Mouse (Mus musculus) urinary bladder, postnatal 14 days (tissue): Measurements from ENCODE around the gene Cypt12.

Source experiments
- DNase-seq: peaks from one replicate; pipeline ENCODE4 v3.0.0; 2021; ENCODE audit warnings: low spot score

Gene Cypt12

GRCm38 (mm10) chr3:17948299-17948698 is at the start of gene Cypt12:
Cypt12 (plus strand) TSS chr3:17948410.
- DNase-seq, result no peak

- DNase-seq, result no peak
These were observed 34.4 kb upstream of the Cypt12 start for GRCm38 (mm10) chr3:17913796-17914195.

DNA sequence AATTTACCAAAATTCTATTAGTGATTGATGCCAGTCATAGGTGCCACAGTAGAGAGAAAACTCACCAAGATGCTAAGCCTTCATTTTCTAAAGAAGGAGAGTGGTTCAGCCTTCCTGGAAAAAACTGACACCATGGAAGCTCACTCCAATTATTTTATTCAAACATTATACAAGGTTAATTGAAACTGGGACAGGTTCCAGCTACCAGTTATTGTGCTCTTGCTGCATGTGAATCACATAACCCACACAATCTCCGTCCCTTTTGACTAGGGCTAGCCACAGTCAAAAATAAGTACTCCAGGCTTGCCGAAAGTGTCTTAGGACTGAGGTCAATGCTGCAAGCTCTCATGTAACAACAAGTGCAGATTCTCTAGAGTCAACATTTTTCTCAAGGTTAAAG is 8.0 kb upstream of the Cypt12 start:
- DNase-seq, result no peak
